Mouse (Mus musculus): ENCODE measurements around the gene Gm12216. TPM values are rescaled to one million over a fixed set of nuclear protein-coding genes. Genes with fewer than 3 reads are reported as not detected.
"Not testable (repeated sequence)": the region's sequence is repeated elsewhere in the genome, so short reads cannot be mapped to it uniquely, and the experiment has no call there.

Gm12216 gene
- total RNA-seq, 2 experiments from 2014 or later: 3.0 to 5.9 TPM

- intact Hi-C loops (cut with DNase I): loop anchor here (5.0 kb wide), 1 partner anchor 83 kb away; no protein-coding TSS in a partner anchor
- Histone ChIP-seq H3K27ac (no peak overlapping the region), H3K4me3 (no peak overlapping the region)
- no peak for TF ChIP-seq CTCF (IDR thresholded peaks at IDR 0.05)
- no peak for DNase-seq (ENCODE audit: extremely low spot score in 1 of 2, low spot score in 2 of 2)
These were observed 10.1 kb upstream of the Gm12216 start for GRCm38 (mm10) chr11:53869172-53869571.

GRCm38 (mm10) chr11:53868323-53868722, 9.3 kb upstream of the Gm12216 start:
- peak; percentile 41 for TF ChIP-seq CTCF (IDR thresholded peaks at IDR 0.05)
- not testable (repeated sequence) for H3K4me3 ChIP-seq; H3K27ac ChIP-seq; DNase-seq (ENCODE audit: extremely low spot score in 1 of 2, low spot score in 2 of 2)
- intact Hi-C loops (cut with DNase I): loop anchor here (5.0 kb wide), 1 partner anchor 84 kb away; no protein-coding TSS in a partner anchor

- intact Hi-C loops (cut with DNase I): loop anchor here (5.0 kb wide), 1 partner anchor 87 kb away; no protein-coding TSS in a partner anchor
These were observed 5.8 kb upstream of the Gm12216 start for GRCm38 (mm10) chr11:53864724-53865310.

GRCm38 (mm10) chr11:53860944-53861343, 1.9 kb upstream of the Gm12216 start:
- DNase-seq (ENCODE audit: extremely low spot score in 1 of 2, low spot score in 2 of 2); H3K4me3 ChIP-seq; intact Hi-C loops (cut with DNase I); H3K27ac ChIP-seq: not testable (repeated sequence)

More at GRCm38 (mm10) chr11:53864724-53865310, 5.8 kb upstream of the Gm12216 start:
- H3K27ac ChIP-seq; H3K4me3 ChIP-seq; DNase-seq (ENCODE audit: extremely low spot score in 1 of 2, low spot score in 2 of 2): not testable (repeated sequence)

- intact Hi-C loops (cut with DNase I): no loop called here
- no peak for DNase-seq (ENCODE audit: extremely low spot score in 1 of 2, low spot score in 2 of 2)
- no peak for TF ChIP-seq CTCF (IDR thresholded peaks at IDR 0.05)
- Histone ChIP-seq H3K27ac (no peak overlapping the region), H3K4me3 (peak overlapping the region; percentile 54)
These were observed 847 bp downstream of the Gm12216 start for GRCm38 (mm10) chr11:53858058-53858760.

- intact Hi-C loops (cut with DNase I): no loop called here
- Histone ChIP-seq H3K4me3 (no peak overlapping the region), H3K27ac (no peak overlapping the region)
- no peak for DNase-seq (ENCODE audit: extremely low spot score in 1 of 2, low spot score in 2 of 2)
- TF ChIP-seq CTCF (IDR thresholded peaks at IDR 0.05): no peak
These were observed 5.4 kb downstream of the Gm12216 start for GRCm38 (mm10) chr11:53853665-53854064.

- Histone ChIP-seq H3K4me3 (no peak overlapping the region), H3K27ac (no peak overlapping the region)
- intact Hi-C loops (cut with DNase I): loop anchor here (2.0 kb wide), 2 partner anchors 93 to 115 kb away; no protein-coding TSS in a partner anchor
- DNase-seq (ENCODE audit: extremely low spot score in 1 of 2, low spot score in 2 of 2): no peak
- no peak for TF ChIP-seq CTCF (IDR thresholded peaks at IDR 0.05)
These were observed 7.3 kb downstream of the Gm12216 start for GRCm38 (mm10) chr11:53851795-53852194.

GRCm38 (mm10) chr11:53849588-53850320, 9.3 kb downstream of the Gm12216 start:
- intact Hi-C loops (cut with DNase I): loop anchor here (2.0 to 10.0 kb wide), 3 partner anchors 91 to 385 kb away; no protein-coding TSS in a partner anchor
- no peak overlapping the region for H3K27ac ChIP-seq
- DNase-seq (ENCODE audit: extremely low spot score in 1 of 2, low spot score in 2 of 2): peak; percentile 65 to 79
- H3K4me3 ChIP-seq: no peak overlapping the region
- peak; percentile 87 for TF ChIP-seq CTCF (IDR thresholded peaks at IDR 0.05)

GRCm38 (mm10) chr11:53845680-53846079, 13.4 kb downstream of the Gm12216 start:
- no peak for TF ChIP-seq CTCF (IDR thresholded peaks at IDR 0.05)
- no peak overlapping the region for H3K4me3 ChIP-seq
- no peak overlapping the region for H3K27ac ChIP-seq
- no peak for DNase-seq (ENCODE audit: extremely low spot score in 1 of 2, low spot score in 2 of 2)
- intact Hi-C loops (cut with DNase I): loop anchor here (10.0 kb wide), 1 partner anchor 381 kb away; no protein-coding TSS in a partner anchor

- DNase-seq (ENCODE audit: extremely low spot score in 1 of 2, low spot score in 2 of 2): peak in 1 of 2 experiments; percentile 35
- no peak overlapping the region for H3K4me3 ChIP-seq
- intact Hi-C loops (cut with DNase I): loop anchor here (10.0 kb wide), 1 partner anchor 378 kb away; no protein-coding TSS in a partner anchor
- no peak for TF ChIP-seq CTCF (IDR thresholded peaks at IDR 0.05)
- peak overlapping the region; percentile 86 for H3K27ac ChIP-seq
These were observed 15.9 kb downstream of the Gm12216 start for GRCm38 (mm10) chr11:53843106-53843505.

GRCm38 (mm10) chr11:53842161-53842581, 16.9 kb downstream of the Gm12216 start:
- H3K27ac ChIP-seq: peak overlapping the region; percentile 86
- peak; percentile 28 to 63 for DNase-seq (ENCODE audit: extremely low spot score in 1 of 2, low spot score in 2 of 2)
- no peak for TF ChIP-seq CTCF (IDR thresholded peaks at IDR 0.05)
- H3K4me3 ChIP-seq: no peak overlapping the region
- intact Hi-C loops (cut with DNase I): loop anchor here (10.0 kb wide), 1 partner anchor 377 kb away; no protein-coding TSS in a partner anchor
